Mouse (Mus musculus) lung, postnatal 0 days (tissue): ENCODE data around the gene Itgb1.

Source experiments
- CTCF ChIP-seq: IDR thresholded peaks from 2 replicates; pipeline ENCODE4 v1.5.1; 2016; ENCODE audit warnings: antibody characterized with exemption, mild to moderate bottlenecking
- EP300 ChIP-seq: IDR thresholded peaks from 2 replicates; pipeline ENCODE4 v1.6.1; 2016; ENCODE audit warnings: antibody characterized with exemption, mild to moderate bottlenecking, control low read depth

GRCm38 (mm10) chr8:128662696-128663095, 22.8 kb upstream of the Itgb1 start:
- no peak for TF ChIP-seq CTCF
- no peak for TF ChIP-seq EP300
